Mouse (Mus musculus) lung, embryonic 15.5 days (tissue): ENCODE measurements around the gene Polr2e. TPM values are rescaled to one million over a fixed set of nuclear protein-coding genes. Genes with fewer than 3 reads are reported as not detected.

Experiments
- ATAC-seq: fragments of 200-750 bp; cut with Nextera tagmentation; 2 replicates; pipeline ENCODE4 v1.8.0; 2017; ENCODE audit warnings: moderate number of reproducible peaks, borderline replicate concordance; ENCODE audit not compliant: low FRiP score, low TSS enrichment; ENCODE audit errors: extremely low read depth
- H3K27ac ChIP-seq: fragments of 300-500 bp; sonication (generic); 2 replicates; pipeline ENCODE4 v1.5.1; 2015; ENCODE audit warnings: moderate library complexity, mild to moderate bottlenecking, inconsistent platforms
- H3K27me3 ChIP-seq: fragments of 300-500 bp; sonication (generic); 2 replicates; pipeline ENCODE4 v1.6.1; 2015; ENCODE audit warnings: inconsistent platforms
- H3K36me3 ChIP-seq: fragments of 300-500 bp; sonication (generic); 2 replicates; pipeline ENCODE4 v1.6.1; 2015; ENCODE audit warnings: inconsistent platforms
- H3K4me1 ChIP-seq: fragments of 300-500 bp; sonication (generic); 2 replicates; pipeline ENCODE4 v1.6.1; 2015; ENCODE audit warnings: inconsistent platforms
- H3K4me2 ChIP-seq: fragments of 300-500 bp; sonication (generic); 2 replicates; pipeline ENCODE4 v1.6.1; 2015; ENCODE audit warnings: inconsistent platforms, mild to moderate bottlenecking, moderate library complexity
- H3K4me3 ChIP-seq: fragments of 300-500 bp; sonication (generic); 2 replicates; pipeline ENCODE4 v1.5.1; 2015; ENCODE audit warnings: mild to moderate bottlenecking, inconsistent platforms
- H3K9ac ChIP-seq: fragments of 300-500 bp; sonication (generic); 2 replicates; pipeline ENCODE4 v1.6.1; 2015; ENCODE audit warnings: inconsistent platforms
- H3K9me3 ChIP-seq: fragments of 300-500 bp; sonication (generic); 2 replicates; pipeline ENCODE4 v1.6.1; 2016; ENCODE audit warnings: inconsistent platforms
- WGBS: fragments of 180-500 bp; shearing (Covaris S2); methylation state at CpG from one replicate; pipeline ENCODE4 v1.1.7; 2015; 5-methylcytosine and 5-hydroxymethylcytosine counted together
- polyA plus RNA-seq: library from polyadenylated mRNA; unstranded; fragments of >200 nt; fragmentation: Nextera tagmentation; extraction: Ambion mirVana; gene quantifications from 2 replicates; pipeline ENCODE4 v1.2.1, GENCODE M21; 2015

The Polr2e gene
- polyA plus RNA-seq, 1 experiment from 2014 or later: 225 TPM

DNA sequence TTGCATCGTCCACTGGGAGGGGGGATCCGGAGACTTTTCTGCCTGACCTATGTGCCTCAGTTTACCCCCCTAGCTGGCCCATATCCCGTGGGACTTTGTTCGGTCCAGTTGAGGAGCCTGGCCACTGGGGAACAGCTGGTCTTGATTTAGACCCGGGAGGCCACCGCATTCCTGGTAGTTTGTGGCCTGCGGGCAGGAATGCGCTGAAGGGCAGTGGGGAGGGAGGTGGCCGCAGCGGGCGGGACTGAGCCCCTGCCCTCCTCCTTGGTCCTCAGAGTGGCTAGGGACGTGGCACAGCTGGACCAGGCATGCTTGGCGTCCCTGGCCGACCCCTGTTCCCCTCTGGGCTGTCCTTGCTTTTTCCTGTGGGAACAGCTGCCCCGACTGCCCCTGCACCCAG lies 49.7 kb downstream of the Polr2e start:
- H3K9ac ChIP-seq: peak overlapping the region; percentile 93
- H3K36me3 ChIP-seq: peaks cover 42% of the 10 kb centered on the region
- H3K9me3 ChIP-seq: no peaks in the 10 kb centered on the region
- peak overlapping the region; percentile 91 for H3K4me2 ChIP-seq
- 7% methylated on average over 15 of the region's 15 CpGs for WGBS
- ATAC-seq: peak; percentile 20
- peaks cover 52% of the 10 kb centered on the region for H3K4me1 ChIP-seq
- peak overlapping the region; percentile 86 for H3K4me3 ChIP-seq
- no peaks in the 10 kb centered on the region for H3K27me3 ChIP-seq
- H3K27ac ChIP-seq: peak overlapping the region; percentile 99

- no peaks in the 10 kb centered on the region for H3K9me3 ChIP-seq
- H3K4me1 ChIP-seq: peaks cover 52% of the 10 kb centered on the region
- peak overlapping the region; percentile 91 for H3K4me2 ChIP-seq
- WGBS: 21% methylated on average over 8 of the region's 8 CpGs
- H3K27me3 ChIP-seq: no peaks in the 10 kb centered on the region
- H3K27ac ChIP-seq: peak overlapping the region; percentile 99
- peak overlapping the region; percentile 93 for H3K9ac ChIP-seq
- H3K36me3 ChIP-seq: peaks cover 36% of the 10 kb centered on the region
- peak overlapping the region; percentile 86 for H3K4me3 ChIP-seq
- no peak for ATAC-seq
Observed at GRCm38 (mm10) chr10:79989272-79989786, 50.3 kb downstream of the Polr2e start.

- peak within 1 kb of the TSS; percentile 99 for H3K27ac ChIP-seq
- peak within 1 kb of the TSS; percentile 91 for H3K4me2 ChIP-seq
- peaks cover 52% of the 10 kb centered on the region for H3K4me1 ChIP-seq
- peak within 1 kb of the TSS; percentile 93 for H3K9ac ChIP-seq
- H3K36me3 ChIP-seq: peaks cover 30% of the 10 kb centered on the region
- under 1% methylated on average over 59 of the region's 59 CpGs for WGBS
- H3K9me3 ChIP-seq: no peaks in the 10 kb centered on the region
- no peaks in the 10 kb centered on the region for H3K27me3 ChIP-seq
- peak within 1 kb of the TSS; percentile 86 for H3K4me3 ChIP-seq
- ATAC-seq: peak; percentile 33; the same call in 1 of the 2 replicates
Observed at GRCm38 (mm10) chr10:79988506-79989271, 50.9 kb downstream of the Polr2e start, which contains the start of gene Cnn2. Gene Cnn2 (plus strand): TSS chr10:79988584.

DNA sequence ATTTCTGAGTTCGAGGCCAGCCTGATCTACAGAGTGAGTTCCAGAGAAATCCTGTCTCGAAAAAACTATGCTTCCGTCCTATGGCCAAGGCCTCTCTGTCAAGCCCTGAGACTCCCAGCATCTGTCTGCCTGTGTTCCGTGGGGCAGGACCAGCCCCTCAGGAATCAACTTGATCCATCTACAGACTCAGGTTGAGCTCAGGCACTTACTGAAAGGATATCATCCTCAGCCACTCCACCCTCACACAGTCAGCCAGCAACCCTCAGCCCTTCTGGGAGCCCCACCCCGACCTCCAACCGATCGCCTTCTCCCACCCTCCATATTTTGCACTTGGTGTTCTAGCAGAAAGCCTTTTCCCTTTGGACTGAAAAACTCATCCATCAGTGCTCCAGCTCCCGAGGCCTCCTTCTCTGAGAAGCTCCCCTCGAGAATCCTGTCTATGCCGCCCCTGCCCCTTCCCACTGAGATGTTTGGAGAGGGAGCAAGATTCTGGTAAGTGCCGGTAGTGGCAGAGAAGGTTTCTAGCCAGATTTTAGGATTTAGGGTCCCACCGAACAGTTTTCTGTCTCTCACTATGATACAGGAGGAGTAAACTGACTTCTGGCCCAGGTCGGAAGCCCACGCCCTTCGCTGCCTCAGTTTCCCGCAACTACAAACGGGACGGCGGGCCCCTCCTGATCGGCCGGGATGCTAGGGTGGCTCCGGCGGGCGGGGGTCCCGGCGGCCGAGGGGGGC lies 51.7 kb downstream of the Polr2e start:
- peak overlapping the region; percentile 99 for H3K27ac ChIP-seq
- peak overlapping the region; percentile 91 for H3K4me2 ChIP-seq
- H3K4me3 ChIP-seq: peak overlapping the region; percentile 86
- H3K4me1 ChIP-seq: peaks cover 58% of the 10 kb centered on the region
- 7% methylated on average over 27 of the region's 27 CpGs for WGBS
- no peaks in the 10 kb centered on the region for H3K27me3 ChIP-seq
- H3K9ac ChIP-seq: peak overlapping the region; percentile 93
- H3K9me3 ChIP-seq: no peaks in the 10 kb centered on the region
- H3K36me3 ChIP-seq: peaks cover 23% of the 10 kb centered on the region
- ATAC-seq: no peak

DNA sequence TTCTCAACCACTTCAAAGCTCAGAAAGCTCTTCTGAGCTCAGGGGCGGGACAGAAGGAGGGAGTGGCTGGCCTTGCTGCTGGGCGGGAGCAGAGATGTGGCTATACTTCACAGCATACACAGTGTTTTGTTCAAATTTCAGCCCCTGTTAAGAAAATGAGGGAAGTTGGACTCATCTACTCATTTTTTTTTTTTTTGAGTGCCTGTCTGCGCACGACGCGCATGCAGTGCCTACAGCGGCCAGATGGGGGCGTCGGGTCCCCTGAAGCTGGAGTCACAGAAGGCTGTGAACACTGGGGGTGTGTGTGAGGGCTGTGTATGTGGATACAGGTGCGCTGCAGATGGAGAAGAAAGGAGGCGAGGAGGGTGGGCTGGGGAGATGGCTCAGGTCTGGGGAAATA lies 52.6 kb downstream of the Polr2e start:
- peaks cover 66% of the 10 kb centered on the region for H3K4me1 ChIP-seq
- no peaks in the 10 kb centered on the region for H3K27me3 ChIP-seq
- H3K4me3 ChIP-seq: peak overlapping the region; percentile 86
- no peak overlapping the region for H3K9ac ChIP-seq
- H3K9me3 ChIP-seq: no peaks in the 10 kb centered on the region
- ATAC-seq: no peak
- peak overlapping the region; percentile 99 for H3K27ac ChIP-seq
- H3K4me2 ChIP-seq: peak overlapping the region; percentile 91
- 2% methylated on average over 11 of the region's 11 CpGs for WGBS
- peaks cover 13% of the 10 kb centered on the region for H3K36me3 ChIP-seq

DNA sequence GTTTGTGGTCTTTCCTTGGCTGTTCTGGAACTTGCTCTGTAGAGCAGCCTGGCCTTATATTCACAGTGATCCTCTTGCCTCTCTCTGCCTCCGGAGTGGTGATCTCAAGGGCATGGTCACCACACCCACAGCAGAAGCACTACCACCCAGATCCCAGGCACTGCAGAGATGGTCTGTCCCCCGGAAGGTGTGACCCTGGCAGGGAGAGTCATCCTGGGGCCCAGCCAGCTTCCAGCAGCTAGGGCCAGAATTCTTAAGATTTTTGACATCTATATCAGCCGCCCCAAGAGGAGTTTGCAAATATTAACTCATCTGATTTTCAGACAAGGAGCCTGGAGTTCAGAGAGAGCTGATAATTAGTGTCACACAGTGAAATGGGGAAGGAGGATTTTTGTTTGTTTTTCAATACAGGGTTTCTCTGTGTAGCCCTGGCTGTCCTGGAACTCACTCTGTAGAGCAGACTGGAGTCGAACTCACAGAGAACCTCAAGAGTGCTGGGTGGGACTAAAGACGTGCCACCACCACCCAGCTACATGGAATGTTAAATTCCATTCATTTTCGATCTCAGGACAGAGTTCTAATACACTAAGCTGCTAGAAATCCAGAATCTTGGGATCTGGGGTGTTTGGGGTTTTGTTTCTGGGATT lies 53.2 kb downstream of the Polr2e start:
- WGBS: 17% methylated on average over 6 of the region's 6 CpGs
- H3K9ac ChIP-seq: peak overlapping the region; percentile 41
- no peaks in the 10 kb centered on the region for H3K9me3 ChIP-seq
- H3K4me3 ChIP-seq: peak overlapping the region; percentile 86
- peak overlapping the region; percentile 91 for H3K4me2 ChIP-seq
- H3K4me1 ChIP-seq: peaks cover 66% of the 10 kb centered on the region
- H3K27ac ChIP-seq: peak overlapping the region; percentile 99
- no peaks in the 10 kb centered on the region for H3K27me3 ChIP-seq
- H3K36me3 ChIP-seq: peaks cover 7% of the 10 kb centered on the region
- ATAC-seq: no peak

Other genes starting within 250 kb of the Polr2e start
- gene Prss57, start 248.8 kb downstream of the Polr2e start, polyA plus RNA-seq: 0.40 and 1.9 TPM in 2 replicates
- 61.3 and 63.7 TPM in 2 replicates for gene Palm, start 246.2 kb downstream of the Polr2e start, polyA plus RNA-seq
- 7.7 and 10.2 TPM in 2 replicates for gene Misp, start 218.8 kb downstream of the Polr2e start, polyA plus RNA-seq
- gene Ptbp1, start 185.4 kb downstream of the Polr2e start, polyA plus RNA-seq: 367 and 368 TPM in 2 replicates
- 3.7 and 3.8 TPM in 2 replicates for gene Prtn3, start 165.3 kb downstream of the Polr2e start, polyA plus RNA-seq
- 29.1 and 32.4 TPM in 2 replicates for gene Plppr3, start 165.2 kb downstream of the Polr2e start, polyA plus RNA-seq
- gene Elane, start 153.5 kb downstream of the Polr2e start, polyA plus RNA-seq: 0.25 and 0.72 TPM in 2 replicates
- not detected in 2 replicates for gene Cfd, start 148.9 kb downstream of the Polr2e start, polyA plus RNA-seq
- 54.7 and 56.1 TPM in 2 replicates for gene Med16, start 130.9 kb downstream of the Polr2e start, polyA plus RNA-seq
- gene Gm26602, start 128.9 kb downstream of the Polr2e start, polyA plus RNA-seq: 1.2 and 1.7 TPM in 2 replicates
- 0.59 and 0.87 TPM in 2 replicates for gene Kiss1r, start 122.8 kb downstream of the Polr2e start, polyA plus RNA-seq
- gene R3hdm4, start 118.6 kb downstream of the Polr2e start, polyA plus RNA-seq: 143 and 152 TPM in 2 replicates
- 4.8 and 6.0 TPM in 2 replicates for gene Arid3a, start 112.8 kb downstream of the Polr2e start, polyA plus RNA-seq
- gene Wdr18, start 79.6 kb downstream of the Polr2e start, polyA plus RNA-seq: 95.1 and 96.2 TPM in 2 replicates
- gene Grin3b, start 69.1 kb downstream of the Polr2e start, polyA plus RNA-seq: 0.34 and 0.45 TPM in 2 replicates
- 20.2 and 20.5 TPM in 2 replicates for gene Tmem259, start 55.5 kb downstream of the Polr2e start, polyA plus RNA-seq
- gene Cnn2, start 51.2 kb downstream of the Polr2e start, polyA plus RNA-seq: 367 and 375 TPM in 2 replicates
- 3.5 and 4.3 TPM in 2 replicates for gene Abca7, start 43.3 kb downstream of the Polr2e start, polyA plus RNA-seq
- 16.8 and 19.8 TPM in 2 replicates for gene Arhgap45, start 23.1 kb downstream of the Polr2e start, polyA plus RNA-seq
- 523 and 535 TPM in 2 replicates for gene Gpx4, start 7.4 kb upstream of the Polr2e start, polyA plus RNA-seq
- 15.5 and 16.6 TPM in 2 replicates for gene Sbno2, start 65.8 kb upstream of the Polr2e start, polyA plus RNA-seq
- 18.6 and 22.1 TPM in 2 replicates for gene Stk11, start 76.0 kb upstream of the Polr2e start, polyA plus RNA-seq
- 521 and 541 TPM in 2 replicates for gene Atp5d, start 98.8 kb upstream of the Polr2e start, polyA plus RNA-seq
- gene Cbarp, start 101.0 kb upstream of the Polr2e start, polyA plus RNA-seq: 3.9 and 5.0 TPM in 2 replicates
- 17.5 and 18.6 TPM in 2 replicates for gene Midn, start 108.5 kb upstream of the Polr2e start, polyA plus RNA-seq
- gene Cirbp, start 126.2 kb upstream of the Polr2e start, polyA plus RNA-seq: 94.6 and 95.1 TPM in 2 replicates
- gene 1600002K03Rik, start 133.1 kb upstream of the Polr2e start, polyA plus RNA-seq: 11.6 and 14.7 TPM in 2 replicates
- gene Efna2, start 139.7 kb upstream of the Polr2e start, polyA plus RNA-seq: 16.0 and 17.3 TPM in 2 replicates
- gene Mum1, start 186.6 kb upstream of the Polr2e start, polyA plus RNA-seq: 64.5 and 66.2 TPM in 2 replicates
- gene Ndufs7, start 209.3 kb upstream of the Polr2e start, polyA plus RNA-seq: 321 and 329 TPM in 2 replicates
- 29.3 and 30.2 TPM in 2 replicates for gene Gamt, start 221.2 kb upstream of the Polr2e start, polyA plus RNA-seq
- 58.9 and 67.0 TPM in 2 replicates for gene Dazap1, start 221.7 kb upstream of the Polr2e start, polyA plus RNA-seq